Mouse (Mus musculus) left cerebral cortex, postnatal 10 days (tissue): ENCODE measurements around the gene Klhl15. TPM values are rescaled to one million over a fixed set of nuclear protein-coding genes. Genes with fewer than 3 reads are reported as not detected.
A peak's percentile ranks its signal among the peaks of the same experiment; 100 is the strongest.
"Not testable (repeated sequence)": the region's sequence is repeated elsewhere in the genome, so short reads cannot be mapped to it uniquely, and the experiment has no call there.

Source experiments
- DNase-seq, 2 experiments: peaks; one replicate each; pipeline ENCODE4 v3.0.0; 2021 to 2022; ENCODE audit warnings: low spot score in 2 of 2, mixed read lengths in 1 of 2; ENCODE audit errors: extremely low spot score in 1 of 2
- intact Hi-C: fragments of 180-260 bp; cut with DNase I; formaldehyde crosslinking; loops from one replicate; pipeline ENCODE4 v1.15.1; 2025
- microRNA-seq: library from miRNA; unstranded; fragments of <30 nt; microRNA quantifications from one replicate; pipeline ENCODE4 v1.2.0, GENCODE M21; 2022
- total RNA-seq, 2 experiments: library from RNA; stranded (reverse); gene quantifications; 2 replicates each; pipeline ENCODE4 v1.2.3; 2021

The Klhl15 gene
- 10 to 100 TPM; 21.5 to 22.8 TPM for total RNA-seq

DNA sequence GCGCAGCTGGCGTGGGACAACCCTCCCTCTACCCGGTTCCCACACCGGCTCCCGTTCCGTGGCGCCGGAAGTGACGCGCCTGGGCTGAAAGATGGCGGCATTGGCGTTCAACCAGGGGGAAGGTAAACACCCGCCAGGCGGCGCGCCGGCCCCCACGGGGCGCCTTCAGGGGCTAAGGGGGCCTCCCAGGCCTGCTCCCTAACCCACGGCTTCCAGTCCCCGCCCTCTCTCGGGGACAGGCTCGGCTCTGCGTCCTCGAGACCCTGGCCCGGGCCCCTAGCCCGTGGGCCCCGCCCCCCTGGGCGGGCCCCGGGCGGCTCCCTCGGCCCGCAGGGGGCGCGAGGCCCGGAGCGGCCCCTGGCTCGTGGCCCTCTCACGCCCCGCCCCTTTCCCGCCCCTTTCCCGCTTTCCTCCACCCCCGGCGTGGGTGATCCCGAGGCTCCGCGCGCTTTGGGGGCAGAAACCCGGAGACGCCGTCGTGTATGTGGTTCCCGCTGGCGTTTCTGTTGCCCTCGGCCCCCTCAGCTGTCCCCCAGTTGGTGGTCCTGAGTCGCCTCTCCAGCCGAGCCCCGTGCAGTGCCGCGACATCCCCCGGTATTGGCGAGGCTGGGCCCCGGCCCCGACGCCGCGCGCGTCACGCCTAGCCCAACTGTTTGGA is at the start of gene Klhl15:
Gene Klhl15 (plus strand): TSS at position 68 of the 658 bp plus-strand sequence.
- peak; percentile 65 to 90 for DNase-seq
- intact Hi-C loops = loop anchor here (2.0 kb wide), 1 partner anchor 132 kb away; the partner anchor contains the start of genes Apoo and Fam90a1b

DNA sequence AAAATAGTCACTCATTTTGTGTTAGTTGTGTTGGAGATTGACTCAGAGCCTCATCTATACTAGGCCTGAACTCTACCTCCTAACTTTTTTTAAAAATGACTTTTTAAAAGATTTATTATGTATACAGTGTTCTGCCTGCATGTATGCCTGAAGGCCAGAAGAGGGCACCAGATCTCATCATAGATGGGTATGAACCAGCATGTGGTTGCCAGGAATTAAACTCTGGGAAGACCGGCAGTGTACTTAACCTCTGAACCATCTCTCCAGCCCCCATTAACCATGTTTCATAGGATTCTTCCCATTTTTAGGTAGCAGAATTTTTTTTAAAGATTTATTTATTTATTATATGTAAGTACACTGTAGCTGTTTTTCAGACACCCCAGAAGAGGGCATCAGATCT is 49.2 kb upstream of the Klhl15 start:
- intact Hi-C loops = no loop called here
- DNase-seq = no peak

DNA sequence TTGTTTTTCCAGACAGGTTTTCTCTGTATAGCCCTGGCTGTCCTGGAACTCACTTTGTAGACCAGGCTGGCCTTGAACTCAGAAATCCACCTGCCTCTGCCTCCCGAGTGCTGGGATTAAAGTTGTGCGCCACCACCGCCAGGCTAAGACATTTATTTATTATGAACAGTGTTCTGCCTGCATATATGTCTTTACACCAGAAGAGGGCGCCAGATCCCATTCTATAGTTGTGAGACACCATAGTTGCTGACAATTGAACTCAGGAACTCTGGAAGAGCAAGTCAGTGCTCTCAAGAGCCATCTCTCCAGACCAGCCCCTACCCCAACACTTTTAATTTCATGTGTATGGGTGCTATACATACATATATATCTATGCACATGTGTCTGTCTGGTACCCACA is 40.5 kb upstream of the Klhl15 start:
- DNase-seq, intact Hi-C loops: not testable (repeated sequence)

GRCm38 (mm10) chrX:94197789-94198188 is 36.6 kb upstream of the Klhl15 start:
- intact Hi-C loops = no loop called here
- no peak for DNase-seq

DNA sequence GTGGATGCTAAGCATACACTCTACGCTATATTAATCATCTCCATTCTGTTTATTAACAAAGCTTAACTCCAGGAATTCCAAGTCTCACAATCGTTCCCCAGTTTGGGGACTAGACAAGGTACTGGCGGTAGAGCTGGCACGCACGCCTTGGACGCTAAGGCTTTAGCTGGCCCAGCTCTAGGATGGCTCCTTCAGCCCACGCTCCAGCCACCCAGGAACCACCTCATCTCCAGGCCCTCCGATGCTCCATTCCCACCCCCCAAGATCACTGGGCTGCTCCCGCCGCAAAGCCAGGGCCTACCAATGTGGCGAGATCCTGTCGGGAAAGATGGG is 22.2 kb upstream of the Klhl15 start:
- intact Hi-C loops = no loop called here
- no peak for DNase-seq

GRCm38 (mm10) chrX:94212597-94213321 is 21.6 kb upstream of the Klhl15 start, which contains the start of gene Eif2s3x:
Eif2s3x (minus strand) TSS chrX:94212862.
- intact Hi-C loops = no loop called here
- DNase-seq = peak; percentile 85 to 91

DNA sequence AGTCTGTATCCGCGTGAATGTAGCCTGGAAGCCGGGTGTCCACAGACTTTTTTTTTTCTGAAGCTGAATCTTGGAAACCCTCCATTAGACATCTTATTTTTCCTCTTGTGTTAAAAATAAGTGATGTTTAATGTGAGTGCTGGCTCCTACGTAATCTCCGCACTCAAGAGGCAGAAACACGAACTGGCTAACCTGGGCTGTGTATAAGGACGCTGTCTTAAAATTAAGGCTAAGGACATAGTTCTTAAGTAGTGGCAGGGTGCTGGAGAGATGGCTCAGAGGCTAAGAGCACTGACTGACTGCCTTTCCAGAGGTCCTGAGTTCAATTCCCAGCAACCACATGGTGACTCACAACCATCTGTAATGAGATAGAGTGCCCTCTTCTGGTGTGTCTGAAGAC is 21.0 kb upstream of the Klhl15 start:
- intact Hi-C loops = no loop called here
- peak in 1 of 2 experiments; percentile 13 for DNase-seq

DNA sequence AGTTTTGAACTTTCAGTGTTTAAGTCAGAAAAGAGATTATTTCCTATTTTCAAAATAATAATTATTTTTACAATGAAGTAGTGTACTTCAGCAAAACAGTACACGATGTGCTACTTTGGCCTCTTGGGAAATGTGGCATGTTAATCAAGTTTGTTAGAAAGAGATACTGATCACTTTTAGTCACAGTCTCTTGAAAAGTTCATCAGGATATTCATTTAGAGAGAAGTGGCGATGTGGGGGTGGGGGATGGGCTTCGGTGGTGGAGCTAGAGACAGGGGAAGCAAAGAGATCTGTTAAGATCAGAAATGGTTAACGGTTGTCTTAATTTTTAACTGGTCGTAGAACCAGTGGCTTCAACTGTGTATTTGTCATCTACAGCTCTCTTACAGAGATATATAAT is 967 bp upstream of the Klhl15 start:
- intact Hi-C loops = no loop called here
- no peak for DNase-seq

GRCm38 (mm10) chrX:94233936-94234531 is 365 bp upstream of the Klhl15 start:
- no peak for DNase-seq
- intact Hi-C loops = loop anchor here (2.0 kb wide), 1 partner anchor 133 kb away; the partner anchor contains the start of genes Apoo and Fam90a1b

DNA sequence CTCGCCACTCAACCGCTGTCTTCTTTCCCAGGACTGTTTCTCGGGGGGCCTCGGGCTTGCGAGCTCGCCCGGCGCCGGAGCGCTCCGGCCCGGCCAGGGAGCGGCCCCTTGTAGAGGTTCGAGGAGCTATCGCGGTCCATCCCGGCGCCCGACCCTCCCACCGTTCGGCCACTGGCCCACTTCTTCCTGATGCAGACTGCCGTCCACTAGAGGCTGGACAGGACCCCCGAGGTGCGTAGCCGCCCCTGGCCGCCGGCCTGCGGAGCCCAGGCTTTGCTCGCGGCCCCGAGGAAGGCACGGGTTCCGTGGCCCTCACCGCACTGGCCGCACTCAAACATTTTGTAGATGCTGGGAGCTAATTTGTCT is 774 bp downstream of the Klhl15 start:
- DNase-seq = peak in 1 of 2 experiments; percentile 54
- intact Hi-C loops = loop anchor here (2.0 kb wide), 1 partner anchor 132 kb away; the partner anchor contains the start of genes Apoo and Fam90a1b

DNA sequence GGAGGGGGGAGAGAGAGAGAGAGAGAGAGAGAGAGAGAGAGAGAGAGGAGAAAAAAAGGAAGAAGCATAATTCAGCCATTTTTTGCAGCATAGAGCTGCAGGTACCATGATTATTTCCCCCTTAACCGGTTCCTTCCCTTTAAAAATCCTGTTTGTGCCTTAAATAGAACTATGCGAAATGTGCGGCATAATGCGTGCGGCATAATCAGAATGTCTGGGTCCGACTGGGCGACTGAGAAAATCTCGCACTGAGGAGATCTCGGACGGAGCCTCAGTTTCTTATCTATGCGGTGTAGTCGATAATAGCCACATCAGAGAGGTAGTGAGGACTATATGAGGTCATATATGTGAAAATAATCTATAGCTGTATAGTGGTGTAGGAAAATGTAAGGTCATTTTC is 1.2 kb downstream of the Klhl15 start:
- DNase-seq = no peak
- intact Hi-C loops = loop anchor here (2.0 kb wide), 1 partner anchor 131 kb away; the partner anchor contains the start of genes Apoo and Fam90a1b

- intact Hi-C loops = no loop called here
- no peak for DNase-seq
Measured at GRCm38 (mm10) chrX:94288923-94289322, 54.5 kb downstream of the Klhl15 start.

DNA sequence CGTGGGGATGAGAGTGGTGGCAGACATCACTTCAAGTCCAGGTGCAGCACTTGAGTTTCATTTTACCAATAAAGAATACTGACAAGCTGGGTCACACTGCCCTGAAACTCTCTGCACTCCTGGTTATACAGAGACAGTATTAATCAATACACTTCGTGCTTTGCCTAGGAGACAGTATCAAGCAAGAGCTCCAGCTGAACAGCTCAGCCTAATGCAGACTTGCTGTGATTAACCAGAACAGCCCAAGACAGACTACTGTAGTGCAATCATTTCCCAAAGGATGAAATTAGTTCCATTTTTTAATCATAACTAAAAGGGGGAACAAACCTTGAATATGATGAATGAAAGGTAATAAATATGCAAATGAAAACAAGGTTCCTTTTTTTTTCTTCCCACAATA is 68.5 kb downstream of the Klhl15 start:
- intact Hi-C loops = no loop called here
- no peak for DNase-seq

DNA sequence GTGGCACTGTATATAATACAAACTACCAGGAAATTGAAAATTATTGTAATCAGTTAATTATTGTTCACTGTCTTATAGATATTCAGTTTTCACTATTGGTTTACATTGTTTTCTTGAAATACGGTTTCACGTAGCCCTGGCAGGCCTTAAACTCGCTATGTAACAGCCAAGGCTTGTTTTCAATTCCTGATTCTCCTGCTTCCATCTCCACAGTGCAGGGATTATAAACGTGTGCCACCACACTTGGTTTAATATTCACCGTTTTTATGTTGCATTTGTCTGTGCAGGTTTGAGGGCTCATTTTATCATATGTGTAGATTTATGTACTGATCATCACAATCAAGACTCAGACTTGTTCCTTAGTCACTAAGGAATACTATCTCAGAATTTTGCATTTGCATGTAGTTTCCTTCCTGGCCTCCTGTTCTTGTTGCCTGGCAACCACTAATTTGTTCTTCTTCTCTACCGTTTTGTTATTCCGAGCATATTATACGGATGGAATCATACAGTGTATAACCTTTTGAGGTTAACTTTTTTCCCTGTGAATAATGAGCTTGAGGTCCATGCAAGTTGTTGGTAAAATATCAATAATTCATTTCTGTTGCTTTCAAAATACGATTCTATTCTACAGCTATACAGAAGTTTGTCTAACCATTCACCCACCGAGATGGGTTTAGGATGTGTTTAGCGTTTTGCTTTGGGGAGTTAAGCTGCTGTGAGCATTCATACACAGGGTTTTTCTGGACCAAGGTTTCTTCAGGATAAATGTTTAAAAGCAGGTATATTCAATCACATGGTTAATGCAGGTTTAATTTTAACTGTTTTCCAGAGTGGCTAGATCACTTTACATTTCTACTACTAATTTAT is 86.9 kb downstream of the Klhl15 start:
- no peak for DNase-seq
- intact Hi-C loops = no loop called here

Small RNA genes within 50 kb of the gene (microRNA-seq; reads per million reads assigned to microRNA genes)
- not detected for gene Mir7673

Other genes starting within 250 kb of the Klhl15 start
- 10 to 100 TPM; 25.3 to 25.5 TPM for gene Zfx, start 110.9 kb upstream of the Klhl15 start, total RNA-seq
- 100 to 1,000 TPM; 125 to 185 TPM for gene Eif2s3x, start 21.7 kb upstream of the Klhl15 start, total RNA-seq
- gene Fam90a1b, start 132.2 kb downstream of the Klhl15 start, total RNA-seq = under 1 TPM; 0.12 to 0.13 TPM
- gene Apoo, start 132.5 kb downstream of the Klhl15 start, total RNA-seq = 10 to 100 TPM; 65.2 to 87.9 TPM